In genomic region chr2:93032049-93032448, GRCm38 (mm10) we compare ENCODE assay signal across 9 mouse cellular contexts. TPM values are rescaled to one million over a fixed set of nuclear protein-coding genes. Genes with fewer than 3 reads are reported as not detected.
DNase-seq lines count a peak whose midpoint lies in the region; ATAC-seq and TF ChIP-seq lines count a peak whose summit lies in the region.
"Had no signal": no experiment of that assay in that cellular context is flagged by ENCODE, and none has a peak within 500 bp of the region (broad histone marks: within the 10 kb centered on the region; RNA-seq: fewer than 3 reads in every experiment).

No protein-coding gene starts in this region.

- no peak for DNase-seq in hindbrain, embryonic 14.5 days (ENCODE audit: low spot score)
- DNase-seq in MN1 (ENCODE audit: low spot score): peak; percentile 61
- DNase-seq in cerebellum, adult 2 months: peak; percentile 68 to 74
- DNase-seq in heart, postnatal 10 days: peak; percentile 64 to 75
- DNase-seq in thymus, postnatal 14 days: no peak
- no peak for DNase-seq in thymus, postnatal 10 days (ENCODE audit: low spot score in 2 of 2)
- no peak for DNase-seq in right cerebral cortex, postnatal 4 days

- intact Hi-C loops in heart, postnatal 10 days (cut with DNase I): no loop called here

- no peak for TF ChIP-seq POLR2A in cerebellum, adult 2 months (IDR thresholded peaks at IDR 0.05; ENCODE audit: borderline replicate concordance, insufficient read depth, low read length)

- no peak overlapping the region for H3K27ac ChIP-seq in hindbrain, embryonic 12.5 days
- H3K27ac ChIP-seq in hindbrain, embryonic 14.5 days: no peak overlapping the region
- H3K27ac ChIP-seq in cerebellum, adult 2 months (ENCODE audit: insufficient read depth, low read length): no peak overlapping the region
- H3K27ac ChIP-seq: liver, embryonic 14.5 days had no signal

- no peak overlapping the region for H3K4me3 ChIP-seq in hindbrain, embryonic 12.5 days
- no peak overlapping the region for H3K4me3 ChIP-seq in hindbrain, embryonic 14.5 days (replicated peaks; ENCODE audit: low read length)
- no peak overlapping the region for H3K4me3 ChIP-seq in cerebellum, adult 2 months (replicated peaks; ENCODE audit: insufficient read depth, low read depth, low read length)

- no peak overlapping the region for H3K4me2 ChIP-seq in hindbrain, embryonic 12.5 days (replicated peaks)
- H3K4me2 ChIP-seq in hindbrain, embryonic 14.5 days (replicated peaks): no peak overlapping the region

- no peak for ATAC-seq in hindbrain, embryonic 12.5 days (ENCODE audit: low FRiP score)
- no peak for ATAC-seq in hindbrain, embryonic 14.5 days (ENCODE audit: low FRiP score)

- H3K27me3 ChIP-seq in hindbrain, embryonic 12.5 days: no peaks in the 10 kb centered on the region
- H3K27me3 ChIP-seq in hindbrain, embryonic 14.5 days (ENCODE audit: control insufficient read depth, insufficient read depth, low read length): no peaks in the 10 kb centered on the region
- H3K27me3 ChIP-seq in cerebellum, adult 2 months (ENCODE audit: control insufficient read depth, insufficient read depth, low read length): no peaks in the 10 kb centered on the region

- H3K4me1 ChIP-seq in hindbrain, embryonic 12.5 days: peaks cover 55% of the 10 kb centered on the region
- peaks cover 33% of the 10 kb centered on the region for H3K4me1 ChIP-seq in hindbrain, embryonic 14.5 days (replicated peaks; ENCODE audit: control insufficient read depth, insufficient read depth, low read length)
- H3K4me1 ChIP-seq in cerebellum, adult 2 months (ENCODE audit: control insufficient read depth, insufficient read depth, low read length): peaks cover 52% of the 10 kb centered on the region

- no peaks in the 10 kb centered on the region for H3K9me3 ChIP-seq in hindbrain, embryonic 12.5 days (replicated peaks)
- no peaks in the 10 kb centered on the region for H3K9me3 ChIP-seq in hindbrain, embryonic 14.5 days (ENCODE audit: control insufficient read depth, low read length)

- 57% methylated on average over 8 of the region's 8 CpGs for WGBS in hindbrain, embryonic 12.5 days
- WGBS in hindbrain, embryonic 14.5 days: 48% methylated on average over 8 of the region's 8 CpGs
- WGBS in cerebellum, adult 2 months: 10% methylated on average over 8 of the region's 8 CpGs

- TF ChIP-seq CTCF in cerebellum, adult 2 months (IDR thresholded peaks at IDR 0.05; ENCODE audit: borderline replicate concordance, insufficient read depth, low read depth, low read length): no peak

- no peaks in the 10 kb centered on the region for H3K36me3 ChIP-seq in hindbrain, embryonic 12.5 days
- no peaks in the 10 kb centered on the region for H3K36me3 ChIP-seq in hindbrain, embryonic 14.5 days (replicated peaks; ENCODE audit: control insufficient read depth, insufficient read depth)

- H3K9ac ChIP-seq in hindbrain, embryonic 12.5 days: 0 out of 2 replicates have a peak overlapping the region, but pooled peaks have one; percentile 9
- no peak overlapping the region for H3K9ac ChIP-seq in hindbrain, embryonic 14.5 days
- H3K9ac ChIP-seq: liver, embryonic 14.5 days had no signal

RNA-seq across cellular contexts. Expression of gene Prdm11, which starts 13.9 kb away (rescaled TPM):
- polyA plus RNA-seq in hindbrain, embryonic 12.5 days (2016; fragmentation: Nextera tagmentation; extraction: Ambion mirVana): 2.9 and 3.6 TPM in 2 replicates
- polyA plus RNA-seq in hindbrain, embryonic 14.5 days (2014; fragmentation: Nextera tagmentation; extraction: Ambion mirVana): 1.8 and 2.5 TPM in 2 replicates
- polyA plus RNA-seq in cerebellum, adult 2 months (2012; rRNA removed): 10.3 and 11.3 TPM in 2 replicates
- 10 to 100 TPM; 20.9 to 21.8 TPM for total RNA-seq in heart, postnatal 10 days (2021)

Comparison
In these comparisons a context has a peak if more than half of its experiments do, and no peak if none do; other contexts are left out.
1. DNase-seq: peak in MN1 (single experiment), cerebellum, adult 2 months (2 of 2) and heart, postnatal 10 days (2 of 2); none in hindbrain, embryonic 14.5 days (single experiment), thymus, postnatal 14 days (single experiment), thymus, postnatal 10 days (0 of 2) and right cerebral cortex, postnatal 4 days (single experiment).